Mouse (Mus musculus) G1E (cell line): ENCODE measurements around the gene Clrn1. TPM values are rescaled to one million over a fixed set of nuclear protein-coding genes. Genes with fewer than 3 reads are reported as not detected.

Experiments
- ATAC-seq: 2 replicates; pipeline ENCODE4 v1.8.0; 2016; ENCODE audit warnings: mild to moderate bottlenecking; ENCODE audit not compliant: insufficient number of reproducible peaks, poor library complexity, low FRiP score, severe bottlenecking; ENCODE audit errors: extremely low read depth
- DNase-seq: peaks from one replicate; pipeline ENCODE4 v3.0.0; 2012; ENCODE audit warnings: low spot score
- H3K27me3 ChIP-seq: 2 replicates; pipeline ENCODE4 v1.6.1; 2012; ENCODE audit warnings: mild to moderate bottlenecking, low read length, inconsistent platforms; ENCODE audit not compliant: insufficient read depth
- H3K36me3 ChIP-seq: replicated peaks from 2 replicates; pipeline ENCODE3; 2012; ENCODE audit warnings: mild to moderate bottlenecking, inconsistent platforms
- H3K4me1 ChIP-seq: 2 replicates; pipeline ENCODE4 v1.6.1; 2012; ENCODE audit warnings: low read depth, low read length, inconsistent platforms, mixed read lengths; ENCODE audit not compliant: insufficient read depth
- H3K4me3 ChIP-seq: 2 replicates; pipeline ENCODE4 v1.5.1; 2012; ENCODE audit warnings: low read depth, mild to moderate bottlenecking, inconsistent platforms, low read length, moderate library complexity, mixed read lengths
- H3K9me3 ChIP-seq: replicated peaks from 2 replicates; pipeline ENCODE4 v1.6.1; 2012; ENCODE audit warnings: inconsistent platforms
- CTCF ChIP-seq: IDR thresholded peaks from 2 replicates; pipeline ENCODE4 v1.5.1; 2012; ENCODE audit warnings: low read depth, low read length, inconsistent platforms, mixed read lengths
- GATA1 ChIP-seq: IDR thresholded peaks from 2 replicates; pipeline ENCODE4 v1.6.1; 2012; ENCODE audit warnings: borderline replicate concordance, low read length, inconsistent platforms, mixed read lengths
- GATA2 ChIP-seq: IDR thresholded peaks from 2 replicates; pipeline ENCODE4 v1.6.1; 2012; ENCODE audit warnings: low read depth, low read length, inconsistent platforms, borderline replicate concordance
- POLR2AphosphoS5 ChIP-seq: IDR thresholded peaks from 2 replicates; pipeline ENCODE4 v1.6.1; 2012; ENCODE audit warnings: low read depth, low read length, inconsistent platforms; ENCODE audit not compliant: insufficient replicate concordance
- TAL1 ChIP-seq: conservative IDR thresholded peaks from 2 replicates; pipeline ENCODE4 v1.6.1; 2012; ENCODE audit warnings: low read depth, low read length, inconsistent platforms, mixed read lengths
- polyA plus RNA-seq: library from polyadenylated mRNA; stranded (reverse); fragments of >175 nt; gene quantifications from 2 replicates; pipeline ENCODE4 v1.2.3, GENCODE M21; 2012
- total RNA-seq, 2 experiments: library from RNA; stranded (forward) in 1 of 2; stranded (reverse) in 1 of 2; fragments of 200-1000 nt in 1 of 2; fragments of >200 nt in 1 of 2; fragmentation: Nextera tagmentation in 1 of 2; gene quantifications; 2 replicates each; pipeline ENCODE4 v1.2.3; 2014 to 2017

The Clrn1 gene
- total and polyA plus RNA-seq, 3 experiments, result 0.05 TPM; not detected in 2

DNA sequence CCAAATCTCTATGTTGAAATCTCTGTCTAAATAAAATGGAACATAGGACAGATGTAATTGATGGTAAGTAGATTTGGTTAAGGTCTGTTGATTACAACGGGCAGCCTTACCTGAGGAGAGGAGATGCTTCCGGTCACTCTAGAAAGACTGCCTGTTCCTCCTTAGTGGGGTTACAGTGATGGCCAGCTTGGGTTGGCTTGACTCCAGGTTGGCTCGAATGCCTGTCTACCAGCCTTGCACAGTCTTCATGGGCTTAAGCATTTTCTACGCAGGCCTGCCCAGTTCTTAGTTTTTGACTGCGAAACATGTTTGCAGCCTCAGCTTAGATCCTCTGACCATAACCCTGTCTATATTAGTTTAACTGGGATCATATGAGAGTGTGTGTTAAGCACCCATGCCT, 76.5 kb downstream of the Clrn1 start:
- no peak for TF ChIP-seq POLR2AphosphoS5
- no peak for TF ChIP-seq GATA1
- TF ChIP-seq TAL1, result no peak
- TF ChIP-seq GATA2, result no peak
- no peak for TF ChIP-seq CTCF
- Histone ChIP-seq H3K36me3 (no peaks in the 10 kb centered on the region), H3K27me3 (peaks cover 10% of the 10 kb centered on the region), H3K9me3 (no peaks in the 10 kb centered on the region), H3K4me1 (no peaks in the 10 kb centered on the region), H3K4me3 (no peak overlapping the region)
- ATAC-seq, result no peak
- DNase-seq, result no peak

DNA sequence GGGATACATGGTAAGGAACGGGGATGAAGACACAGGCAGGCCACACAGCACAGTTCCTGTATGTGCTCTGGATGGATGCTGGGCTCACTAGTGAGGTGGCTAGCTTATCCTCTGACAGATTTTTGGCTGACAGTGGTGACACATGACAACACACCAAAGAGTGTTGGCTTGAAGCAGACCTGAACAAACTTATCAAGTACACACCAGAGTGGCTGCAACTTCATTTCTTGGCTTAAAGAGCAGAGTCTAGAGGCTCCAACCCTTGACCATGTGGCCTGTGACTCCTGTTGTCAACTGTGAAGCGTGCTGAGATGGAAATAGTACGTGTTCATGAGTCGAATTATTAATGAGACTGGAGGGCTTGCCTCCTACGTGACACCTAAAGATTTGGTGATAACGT, 80.4 kb downstream of the Clrn1 start:
- Histone ChIP-seq H3K27me3 (peaks cover 10% of the 10 kb centered on the region; the same call in 1 of the 2 replicates), H3K4me1 (no peaks in the 10 kb centered on the region), H3K9me3 (no peaks in the 10 kb centered on the region), H3K36me3 (no peaks in the 10 kb centered on the region), H3K4me3 (no peak overlapping the region)
- ATAC-seq (no peak), DNase-seq (no peak)
- TF ChIP-seq TAL1 (no peak), CTCF (no peak), POLR2AphosphoS5 (no peak), GATA2 (no peak), GATA1 (no peak)

DNA sequence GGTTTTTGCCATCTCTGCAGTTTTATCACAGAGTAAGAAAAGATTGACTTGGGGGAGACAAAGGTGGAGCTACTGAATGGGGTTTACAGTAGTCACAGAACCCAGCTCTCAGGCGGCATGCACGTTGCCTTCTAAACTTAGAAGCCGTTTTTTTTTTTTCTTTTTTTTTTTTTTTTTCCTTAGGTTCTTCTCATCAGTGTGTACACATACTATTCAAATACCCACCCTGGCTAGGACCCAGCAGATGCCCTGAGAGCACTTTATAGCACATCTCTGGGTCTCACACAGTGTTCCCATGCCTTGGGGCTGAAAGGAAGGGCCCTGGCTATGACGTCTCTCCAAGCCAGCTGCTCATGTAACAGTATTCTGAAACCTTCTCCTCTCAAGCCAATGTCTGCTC, 86.5 kb downstream of the Clrn1 start:
- peaks cover 5% of the 10 kb centered on the region; the same call in 1 of the 2 replicates for H3K27me3 ChIP-seq
- ATAC-seq (no peak), DNase-seq (no peak)
- H3K4me1 ChIP-seq, result no peaks in the 10 kb centered on the region
- H3K9me3 ChIP-seq, result no peaks in the 10 kb centered on the region
- H3K36me3 ChIP-seq, result no peaks in the 10 kb centered on the region
- H3K4me3 ChIP-seq, result no peak overlapping the region
- no peak for TF ChIP-seq TAL1

DNA sequence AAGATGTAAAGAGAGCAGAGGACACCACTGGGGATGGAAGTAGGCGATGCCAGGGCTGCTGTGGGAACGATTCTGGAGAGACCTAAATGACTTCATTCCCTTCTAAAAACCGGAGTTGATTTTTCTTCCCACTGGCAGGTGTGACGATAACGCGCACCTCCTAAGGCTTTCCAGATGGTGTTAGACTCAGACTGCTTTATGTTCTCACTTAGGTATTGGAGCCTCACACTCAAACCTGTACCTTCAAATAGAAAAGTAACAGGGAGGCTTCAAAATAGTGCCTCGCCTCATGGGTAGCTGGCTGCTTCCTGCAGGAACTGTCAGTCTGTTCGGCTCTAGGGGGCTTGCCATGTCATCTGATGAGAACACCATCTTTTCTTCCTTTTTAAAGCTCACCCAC, 86.9 kb downstream of the Clrn1 start:
- Histone ChIP-seq H3K4me1 (no peaks in the 10 kb centered on the region), H3K9me3 (no peaks in the 10 kb centered on the region), H3K27me3 (peaks cover 5% of the 10 kb centered on the region; the same call in 1 of the 2 replicates), H3K4me3 (no peak overlapping the region), H3K36me3 (no peaks in the 10 kb centered on the region)
- TF ChIP-seq TAL1, result no peak
- no peak for TF ChIP-seq POLR2AphosphoS5
- no peak for TF ChIP-seq CTCF
- no peak for TF ChIP-seq GATA2
- TF ChIP-seq GATA1, result no peak
- ATAC-seq, result no peak
- no peak for DNase-seq

Other genes with a start within 250 kb of the Clrn1 start
- not detected in 2 replicates for gene Erich6, start 248.1 kb downstream of the Clrn1 start, total RNA-seq (2014; fragmentation: Nextera tagmentation)
- 0.06 TPM in 1 of 2 replicates, not detected in the other for gene Erich6, start 248.1 kb downstream of the Clrn1 start, total RNA-seq (2017)
- not detected in 2 replicates for gene Erich6, start 248.1 kb downstream of the Clrn1 start, polyA plus RNA-seq
- gene Siah2, start 192.9 kb downstream of the Clrn1 start, total RNA-seq (2014; fragmentation: Nextera tagmentation), result 9.4 TPM in 2 replicates
- 7.5 and 13.9 TPM in 2 replicates for gene Siah2, start 192.9 kb downstream of the Clrn1 start, total RNA-seq (2017)
- gene Siah2, start 192.9 kb downstream of the Clrn1 start, polyA plus RNA-seq, result 10.0 and 14.5 TPM in 2 replicates
- not detected in 2 replicates for gene Mindy4b-ps, start 63.0 kb downstream of the Clrn1 start, total RNA-seq (2014; fragmentation: Nextera tagmentation)
- 0.27 TPM in 1 of 2 replicates, not detected in the other for gene Mindy4b-ps, start 63.0 kb downstream of the Clrn1 start, total RNA-seq (2017)
- gene Mindy4b-ps, start 63.0 kb downstream of the Clrn1 start, polyA plus RNA-seq, result not detected in 2 replicates
- not detected in 2 replicates for gene Med12l, start 120.5 kb upstream of the Clrn1 start, total RNA-seq (2014; fragmentation: Nextera tagmentation)
- 0.06 and 0.16 TPM in 2 replicates for gene Med12l, start 120.5 kb upstream of the Clrn1 start, total RNA-seq (2017)
- not detected in 2 replicates for gene Med12l, start 120.5 kb upstream of the Clrn1 start, polyA plus RNA-seq
- gene Gpr171, start 216.5 kb upstream of the Clrn1 start, total RNA-seq (2014; fragmentation: Nextera tagmentation), result 0.45 TPM in 1 of 2 replicates, not detected in the other
- gene Gpr171, start 216.5 kb upstream of the Clrn1 start, total RNA-seq (2017), result 0.76 and 1.4 TPM in 2 replicates
- not detected in 2 replicates for gene Gpr171, start 216.5 kb upstream of the Clrn1 start, polyA plus RNA-seq